Mouse (Mus musculus): ENCODE data around the gene Fxn. TPM values are rescaled to one million over a fixed set of nuclear protein-coding genes. Genes with fewer than 3 reads are reported as not detected.

The Fxn gene
- polyA plus RNA-seq, 1 experiment from 2014 or later: 56.7 TPM

- WGBS: 79% methylated on average over 4 of the region's 4 CpGs
Measured at GRCm38 (mm10) chr19:24315234-24315633, 34.8 kb upstream of the Fxn start.

GRCm38 (mm10) chr19:24314676-24315075, 34.3 kb upstream of the Fxn start:
- WGBS: 92% methylated on average over 11 of the region's 11 CpGs
- Histone ChIP-seq H3K9ac (no peak overlapping the region), H3K36me3 (ENCODE audit: poor library complexity, severe bottlenecking) (no peaks in the 10 kb centered on the region), H3K9me3 (replicated peaks) (no peaks in the 10 kb centered on the region), H3K27me3 (no peaks in the 10 kb centered on the region), H3K27ac (no peak overlapping the region), H3K4me1 (peaks cover 45% of the 10 kb centered on the region), H3K4me3 (no peak overlapping the region), H3K4me2 (no peak overlapping the region)
- ATAC-seq: no peak

More at GRCm38 (mm10) chr19:24315234-24315633, 34.8 kb upstream of the Fxn start:
- Histone ChIP-seq H3K27me3 (no peaks in the 10 kb centered on the region), H3K9ac (no peak overlapping the region), H3K27ac (no peak overlapping the region), H3K4me1 (peaks cover 45% of the 10 kb centered on the region), H3K4me3 (no peak overlapping the region), H3K9me3 (replicated peaks) (no peaks in the 10 kb centered on the region), H3K36me3 (ENCODE audit: poor library complexity, severe bottlenecking) (no peaks in the 10 kb centered on the region), H3K4me2 (no peak overlapping the region)
- no peak for ATAC-seq

- Histone ChIP-seq H3K4me3 (no peak overlapping the region), H3K4me1 (peaks cover 44% of the 10 kb centered on the region), H3K9ac (no peak overlapping the region), H3K36me3 (ENCODE audit: poor library complexity, severe bottlenecking) (no peaks in the 10 kb centered on the region), H3K9me3 (replicated peaks) (no peaks in the 10 kb centered on the region), H3K4me2 (peak overlapping the region; percentile 1; the same call in 1 of the 2 replicates), H3K27me3 (no peaks in the 10 kb centered on the region), H3K27ac (no peak overlapping the region; the same call in 1 of the 2 replicates)
- peak; percentile 71 for ATAC-seq
- 14% methylated on average over 12 of the region's 12 CpGs for WGBS
Measured at GRCm38 (mm10) chr19:24312556-24313342, 32.3 kb upstream of the Fxn start.

GRCm38 (mm10) chr19:24312046-24312445, 31.6 kb upstream of the Fxn start:
- Histone ChIP-seq H3K36me3 (ENCODE audit: poor library complexity, severe bottlenecking) (no peaks in the 10 kb centered on the region), H3K27ac (no peak overlapping the region; the same call in 1 of the 2 replicates), H3K4me2 (no peak overlapping the region), H3K9ac (no peak overlapping the region), H3K4me3 (no peak overlapping the region), H3K9me3 (replicated peaks) (no peaks in the 10 kb centered on the region), H3K27me3 (no peaks in the 10 kb centered on the region), H3K4me1 (peaks cover 42% of the 10 kb centered on the region)
- no peak for ATAC-seq
- 77% methylated on average over 5 of the region's 5 CpGs for WGBS

GRCm38 (mm10) chr19:24308305-24308705, 27.9 kb upstream of the Fxn start:
- Histone ChIP-seq H3K9me3 (replicated peaks) (no peaks in the 10 kb centered on the region), H3K27ac (peak overlapping the region; percentile 65), H3K9ac (peak overlapping the region; percentile 30; the same call in 1 of the 2 replicates), H3K36me3 (ENCODE audit: poor library complexity, severe bottlenecking) (no peaks in the 10 kb centered on the region), H3K4me2 (no peak overlapping the region), H3K4me1 (peaks cover 25% of the 10 kb centered on the region), H3K4me3 (no peak overlapping the region), H3K27me3 (0 out of 2 replicates have a peak, but pooled peaks cover 4% of the 10 kb centered on the region)
- 11% methylated on average over 5 of the region's 5 CpGs for WGBS
- ATAC-seq: 0 out of 2 replicates have a peak, but pooled peaks have one; percentile 28

GRCm38 (mm10) chr19:24307271-24308221, 27.1 kb upstream of the Fxn start:
- peak overlapping the region; percentile 30; the same call in 1 of the 2 replicates for H3K9ac ChIP-seq
- H3K4me1 ChIP-seq: peaks cover 19% of the 10 kb centered on the region
- no peak for ATAC-seq
- H3K4me2 ChIP-seq: no peak overlapping the region
- H3K36me3 ChIP-seq (ENCODE audit: poor library complexity, severe bottlenecking): no peaks in the 10 kb centered on the region
- no peak overlapping the region for H3K4me3 ChIP-seq
- H3K9me3 ChIP-seq (replicated peaks): no peaks in the 10 kb centered on the region
- peak overlapping the region; percentile 65 for H3K27ac ChIP-seq
- WGBS: 66% methylated on average over 13 of the region's 13 CpGs
- 0 out of 2 replicates have a peak, but pooled peaks cover 4% of the 10 kb centered on the region for H3K27me3 ChIP-seq

GRCm38 (mm10) chr19:24306351-24306750, 25.9 kb upstream of the Fxn start:
- Histone ChIP-seq H3K27ac (no peak overlapping the region), H3K4me2 (no peak overlapping the region), H3K4me1 (peaks cover 24% of the 10 kb centered on the region), H3K9me3 (replicated peaks) (no peaks in the 10 kb centered on the region), H3K36me3 (ENCODE audit: poor library complexity, severe bottlenecking) (no peaks in the 10 kb centered on the region), H3K4me3 (no peak overlapping the region), H3K27me3 (0 out of 2 replicates have a peak, but pooled peaks cover 4% of the 10 kb centered on the region), H3K9ac (no peak overlapping the region)
- WGBS: 90% methylated on average over 5 of the region's 5 CpGs
- ATAC-seq: no peak

GRCm38 (mm10) chr19:24302198-24302597, 21.8 kb upstream of the Fxn start:
- Histone ChIP-seq H3K36me3 (ENCODE audit: poor library complexity, severe bottlenecking) (no peaks in the 10 kb centered on the region), H3K27ac (no peak overlapping the region), H3K4me2 (no peak overlapping the region), H3K9me3 (replicated peaks) (no peaks in the 10 kb centered on the region), H3K4me3 (no peak overlapping the region), H3K9ac (no peak overlapping the region), H3K27me3 (0 out of 2 replicates have a peak, but pooled peaks cover 4% of the 10 kb centered on the region), H3K4me1 (peaks cover 15% of the 10 kb centered on the region)
- no peak for ATAC-seq
- 46% methylated on average over 10 of the region's 10 CpGs for WGBS

GRCm38 (mm10) chr19:24301768-24302148, 21.4 kb upstream of the Fxn start:
- no peak overlapping the region for H3K27ac ChIP-seq
- H3K9me3 ChIP-seq (replicated peaks): no peaks in the 10 kb centered on the region
- peak overlapping the region; percentile 55; the same call in 1 of the 2 replicates for H3K4me2 ChIP-seq
- WGBS: 16% methylated on average over 5 of the region's 5 CpGs
- H3K36me3 ChIP-seq (ENCODE audit: poor library complexity, severe bottlenecking): no peaks in the 10 kb centered on the region
- no peak for ATAC-seq
- H3K4me1 ChIP-seq: peaks cover 15% of the 10 kb centered on the region
- no peak overlapping the region for H3K4me3 ChIP-seq
- H3K9ac ChIP-seq: no peak overlapping the region
- 0 out of 2 replicates have a peak, but pooled peaks cover 4% of the 10 kb centered on the region for H3K27me3 ChIP-seq

- Histone ChIP-seq H3K4me2 (peak overlapping the region; percentile 55), H3K4me3 (peak overlapping the region; percentile 25), H3K36me3 (ENCODE audit: poor library complexity, severe bottlenecking) (no peaks in the 10 kb centered on the region), H3K9ac (no peak overlapping the region), H3K27ac (no peak overlapping the region), H3K9me3 (replicated peaks) (no peaks in the 10 kb centered on the region), H3K27me3 (0 out of 2 replicates have a peak, but pooled peaks cover 4% of the 10 kb centered on the region), H3K4me1 (peaks cover 15% of the 10 kb centered on the region)
- peak; percentile 95 for ATAC-seq
- WGBS: 2% methylated on average over 9 of the region's 9 CpGs
Measured at GRCm38 (mm10) chr19:24300994-24301767, 20.8 kb upstream of the Fxn start.

- no peaks in the 10 kb centered on the region; the same call in 1 of the 2 replicates for H3K4me1 ChIP-seq
- H3K27ac ChIP-seq: no peak overlapping the region
- no peak overlapping the region for H3K4me2 ChIP-seq
- H3K36me3 ChIP-seq (ENCODE audit: poor library complexity, severe bottlenecking): no peaks in the 10 kb centered on the region
- no peak overlapping the region for H3K4me3 ChIP-seq
- H3K9me3 ChIP-seq (replicated peaks): no peaks in the 10 kb centered on the region
- no peaks in the 10 kb centered on the region for H3K27me3 ChIP-seq
- H3K9ac ChIP-seq: no peak overlapping the region
- no peak; the same call in 1 of the 2 replicates for ATAC-seq
- WGBS: 79% methylated on average over 5 of the region's 5 CpGs
Measured at GRCm38 (mm10) chr19:24293537-24293936, 13.1 kb upstream of the Fxn start.

All from forebrain, embryonic 13.5 days (tissue).